Mouse (Mus musculus) right cerebral cortex, adult 2 months (tissue): ENCODE results near the gene Mgat3.

Experiments
- DNase-seq, 2 experiments: peaks; one replicate each; pipeline ENCODE4 v3.0.0; 2021 to 2022; ENCODE audit warnings: low spot score in 2 of 2

Gene Mgat3

DNA sequence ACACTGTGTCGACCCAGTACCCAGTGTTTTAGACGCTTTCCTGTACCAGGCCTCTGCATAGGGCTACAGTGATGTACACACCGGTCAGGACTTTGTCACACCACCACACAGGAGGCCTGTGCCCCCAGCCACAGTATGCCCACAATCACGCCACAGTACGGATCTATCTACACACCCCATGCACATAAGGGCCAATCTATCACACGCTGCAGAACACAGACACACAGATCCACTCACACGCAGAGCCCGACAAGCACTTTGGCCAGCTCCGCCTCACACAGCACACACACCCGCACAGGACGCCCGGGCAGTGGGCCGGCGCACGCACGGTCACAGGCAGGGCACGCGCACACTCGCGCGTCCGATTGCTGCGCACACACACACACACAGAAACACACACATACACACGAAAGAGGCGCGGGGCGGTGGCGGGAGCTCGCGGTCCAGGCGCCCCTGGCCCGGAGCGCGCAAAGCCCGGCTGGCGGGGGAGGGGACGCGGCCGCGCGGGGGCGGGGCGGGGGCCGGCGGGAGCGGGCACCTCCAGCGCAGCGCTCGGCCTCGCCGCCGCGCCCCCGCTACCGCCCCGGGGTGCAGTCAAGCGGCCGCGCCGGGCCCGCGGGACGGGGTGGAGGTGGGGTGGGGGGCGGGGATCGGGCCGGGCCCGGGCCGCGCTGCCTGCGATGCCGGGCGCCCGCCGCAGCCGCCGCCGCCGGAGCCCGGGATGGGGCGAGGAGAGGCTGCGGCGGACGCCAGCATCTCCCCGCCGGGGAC is at the start of gene Mgat3:
Gene Mgat3, plus strand, starts transcription at position 721 of the 771 bp plus-strand sequence.
- DNase-seq = peak; percentile 57 to 69

DNA sequence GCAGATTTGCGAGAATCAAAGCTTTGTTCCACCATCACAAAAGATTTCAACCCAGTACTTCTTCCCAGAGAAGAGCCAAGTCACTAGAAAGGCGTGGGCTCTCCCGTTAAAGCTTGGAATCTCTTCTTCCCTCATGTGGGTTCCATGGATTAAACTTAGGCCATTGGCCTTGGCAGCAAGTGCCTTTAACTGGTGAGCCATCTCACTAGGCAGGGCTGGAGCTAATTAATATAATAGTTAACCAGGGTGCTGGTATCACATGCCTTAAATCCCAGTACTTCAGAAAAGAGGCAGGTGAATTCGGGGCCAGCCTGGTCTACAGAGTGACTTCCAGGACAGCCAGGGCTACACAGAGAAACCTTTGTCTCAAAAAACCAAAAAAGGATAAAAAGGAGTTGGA is 48.9 kb upstream of the Mgat3 start:
- DNase-seq = no peak

DNA sequence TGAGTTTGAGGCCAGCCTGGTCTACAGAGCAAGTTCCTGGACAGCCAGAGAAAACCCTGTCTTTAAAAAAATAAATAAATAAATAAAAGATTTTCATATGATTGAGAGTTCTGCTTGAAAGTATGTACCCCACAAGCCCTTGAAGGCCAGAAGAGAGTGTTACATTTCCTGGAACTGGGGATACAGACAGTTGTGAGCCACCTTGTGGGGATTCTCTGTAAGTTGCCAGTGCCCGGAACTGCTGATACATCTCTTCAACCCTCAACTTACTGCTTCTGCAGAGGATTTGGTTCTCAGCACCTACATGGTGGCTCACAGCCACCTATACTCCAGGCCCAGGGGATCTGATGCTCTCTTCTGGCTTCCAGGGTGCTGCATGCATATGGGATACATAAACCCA is 46.3 kb upstream of the Mgat3 start:
- DNase-seq = peak in 1 of 2 experiments; percentile 29

DNA sequence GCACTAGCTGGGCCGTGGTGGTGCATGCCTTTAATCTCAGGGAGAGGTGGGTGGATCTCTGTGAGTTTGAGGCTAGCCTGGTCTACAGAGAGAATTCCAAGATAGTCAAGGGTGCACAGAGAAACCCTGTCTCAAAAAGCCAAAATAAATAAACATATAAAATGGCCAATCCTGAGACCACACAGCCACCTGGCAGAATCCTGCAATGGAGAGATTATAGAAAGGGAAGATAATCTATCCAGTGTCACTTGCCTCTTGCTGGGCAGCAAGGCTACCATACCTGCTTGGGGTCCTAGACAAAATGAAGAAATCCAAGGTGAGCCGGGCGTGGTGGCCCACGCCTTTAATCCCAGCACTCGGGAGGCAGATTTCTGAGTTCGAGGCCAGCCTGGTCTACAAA is 43.5 kb upstream of the Mgat3 start:
- DNase-seq = no peak

DNA sequence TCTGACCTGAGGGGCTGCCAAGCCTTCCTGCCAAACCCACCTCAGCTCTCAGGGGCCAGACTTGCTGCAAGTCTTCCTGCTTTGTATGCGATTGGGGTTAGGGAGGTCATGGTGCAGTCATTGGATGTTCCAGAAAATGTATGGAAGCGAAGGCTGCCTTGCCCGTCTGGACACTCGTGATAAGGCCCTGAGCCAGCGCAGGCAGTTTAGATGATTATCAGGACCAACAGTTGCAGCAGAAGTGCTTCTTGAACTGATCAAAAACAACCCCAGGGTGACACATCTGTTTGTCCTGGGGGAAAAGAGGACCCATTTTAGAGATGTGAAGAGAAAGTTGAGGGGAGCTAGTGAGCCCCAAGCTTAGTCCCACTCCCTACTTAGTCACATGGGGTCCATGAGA is 42.8 kb upstream of the Mgat3 start:
- DNase-seq = no peak

DNA sequence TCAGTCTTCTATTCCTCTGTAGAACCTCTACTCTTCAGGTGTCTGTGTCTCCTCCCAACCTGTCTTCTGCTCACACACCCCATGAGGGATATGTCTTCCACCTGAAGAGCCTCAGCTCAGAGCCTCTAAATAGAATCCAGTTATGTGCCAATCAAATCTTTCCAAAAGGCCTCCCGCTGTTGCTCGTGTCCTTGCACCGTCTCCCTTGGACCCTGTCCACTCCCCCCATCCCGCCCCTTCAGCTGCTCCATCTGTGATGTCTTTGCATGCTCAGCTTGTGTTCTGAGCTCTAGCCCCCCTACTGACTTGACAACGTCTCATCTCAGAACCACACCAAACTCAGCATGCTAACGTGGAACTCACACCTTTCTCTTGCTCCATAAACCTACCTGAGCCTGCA is 42.1 kb upstream of the Mgat3 start:
- no peak for DNase-seq

DNA sequence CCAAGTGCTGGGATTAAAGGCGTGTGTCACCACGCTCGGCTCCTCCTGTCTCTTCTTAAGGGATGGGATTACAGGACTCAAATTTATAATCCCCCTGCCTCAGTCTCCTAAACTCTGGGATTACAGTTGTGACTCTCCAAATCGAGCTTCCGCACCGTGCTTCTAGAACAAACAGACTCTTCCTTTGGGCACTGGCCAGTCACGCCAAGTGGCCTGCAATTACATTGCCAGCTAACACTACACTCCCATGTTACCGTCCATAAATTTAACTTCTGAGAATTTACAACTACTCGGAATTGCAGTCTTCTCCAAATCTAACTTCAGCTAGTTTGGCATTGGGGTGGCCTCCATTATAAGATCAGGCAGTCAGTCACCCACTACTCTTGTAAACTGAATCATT is 41.1 kb upstream of the Mgat3 start:
- no peak for DNase-seq

DNA sequence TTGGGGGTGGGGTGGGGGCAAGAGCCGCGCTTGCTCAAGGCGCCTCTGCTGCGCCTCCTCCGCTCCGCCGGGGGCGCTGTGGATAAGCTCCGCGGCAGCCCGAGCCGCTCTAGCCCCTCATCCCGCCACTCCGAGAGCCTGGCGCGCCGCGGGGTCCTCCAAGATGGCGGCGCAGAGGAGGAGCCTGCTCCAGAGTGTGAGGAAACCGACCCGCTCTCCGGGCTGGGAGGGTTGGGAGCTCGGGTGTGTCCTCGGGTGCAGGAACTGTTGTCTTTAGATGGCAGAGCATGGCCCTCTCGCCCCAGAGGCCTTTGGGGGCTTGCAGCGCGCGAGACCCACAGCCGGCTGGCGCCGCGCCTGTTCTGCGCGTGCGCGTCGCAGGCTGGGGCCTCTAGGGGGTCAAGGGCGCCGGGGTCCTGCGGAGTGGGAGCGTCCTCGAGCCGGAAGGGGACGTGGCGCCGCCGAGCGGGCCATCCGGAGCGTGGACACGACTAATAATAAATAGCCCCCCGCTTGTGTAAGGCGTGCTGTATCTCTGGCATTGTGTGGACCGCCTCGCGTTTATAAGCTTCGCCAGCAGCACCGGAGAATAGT is 40.4 kb upstream of the Mgat3 start, which contains the start of gene Tab1:
Gene Tab1, plus strand, starts transcription at position 135 of the 594 bp plus-strand sequence.
- DNase-seq = peak; percentile 89 to 92

DNA sequence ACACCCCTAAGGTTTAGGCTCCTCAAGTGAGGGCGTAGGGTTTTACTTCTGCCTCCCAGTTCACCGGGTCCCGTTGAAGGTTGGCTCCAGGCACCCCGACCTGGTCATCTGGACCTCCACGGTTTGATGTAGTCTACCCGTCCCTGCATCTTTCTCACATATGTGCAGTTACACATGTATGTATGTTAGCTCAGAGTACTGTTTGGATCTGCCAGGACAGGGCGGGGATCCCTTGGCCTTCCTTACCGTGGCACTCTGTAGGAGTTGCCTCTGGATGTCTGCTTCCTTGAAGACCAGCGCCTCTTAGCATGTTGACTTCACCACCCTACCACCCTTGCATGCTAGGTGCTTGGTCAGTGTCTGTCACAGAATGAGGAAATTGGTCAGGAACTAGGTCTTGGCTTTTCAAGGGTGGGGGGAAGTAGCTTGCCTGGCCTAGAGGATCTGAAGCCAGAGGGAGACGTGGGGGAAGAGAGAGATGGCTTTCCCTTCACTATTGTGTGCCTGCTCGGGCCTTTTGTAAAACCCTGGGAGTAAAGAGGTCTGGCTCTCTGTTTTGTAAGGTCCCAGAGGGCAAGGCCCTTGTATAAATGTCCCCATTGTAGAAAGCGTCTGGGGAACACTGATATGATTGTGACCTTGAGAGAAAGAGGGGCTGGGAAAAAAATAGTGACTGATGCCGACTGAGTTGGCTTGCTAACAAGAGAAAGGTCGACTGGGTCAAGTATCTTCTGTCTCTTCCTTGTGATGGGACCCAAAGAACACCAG is 39.7 kb upstream of the Mgat3 start:
- peak in 1 of 2 experiments; percentile 22 for DNase-seq

DNA sequence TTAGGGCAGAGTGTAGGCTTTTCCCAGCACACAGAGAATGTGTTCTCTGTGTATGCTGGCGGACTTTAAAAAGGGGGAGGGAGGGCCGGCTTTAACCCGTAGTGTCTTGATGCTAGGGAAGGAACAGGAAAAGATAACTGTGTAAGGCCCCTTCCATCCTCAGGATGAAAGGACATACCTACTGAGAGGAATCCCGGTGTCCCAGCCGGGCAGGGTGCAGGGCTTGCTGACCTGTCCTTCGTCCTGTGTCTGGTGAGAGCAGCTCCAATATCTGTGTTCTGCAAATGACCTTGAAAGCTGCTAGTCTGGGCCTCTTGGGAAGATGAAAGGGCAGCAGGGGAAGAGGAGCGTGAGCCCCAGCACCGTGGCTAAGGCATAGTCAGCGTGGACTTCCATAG is 39.1 kb upstream of the Mgat3 start:
- DNase-seq = no peak

DNA sequence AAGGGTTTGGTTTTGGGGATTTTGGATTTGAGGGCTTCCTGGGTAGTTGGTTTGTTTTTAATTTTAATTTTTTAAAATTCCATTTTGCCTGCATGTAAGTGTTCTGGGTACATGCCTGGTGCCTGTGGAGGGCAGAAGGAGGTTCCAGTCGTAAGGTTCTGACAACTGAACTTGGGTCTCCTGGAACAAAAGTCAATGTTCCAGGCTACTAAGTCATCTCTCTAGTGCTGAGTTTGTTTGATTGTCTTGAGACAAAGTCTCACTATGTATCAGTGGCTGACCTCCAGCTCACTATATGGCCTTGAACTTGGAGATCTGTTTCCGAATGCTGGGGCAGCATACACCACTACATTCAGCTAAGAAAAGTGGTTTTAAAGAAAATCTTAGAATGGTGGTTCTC is 38.0 kb upstream of the Mgat3 start:
- DNase-seq = no peak

DNA sequence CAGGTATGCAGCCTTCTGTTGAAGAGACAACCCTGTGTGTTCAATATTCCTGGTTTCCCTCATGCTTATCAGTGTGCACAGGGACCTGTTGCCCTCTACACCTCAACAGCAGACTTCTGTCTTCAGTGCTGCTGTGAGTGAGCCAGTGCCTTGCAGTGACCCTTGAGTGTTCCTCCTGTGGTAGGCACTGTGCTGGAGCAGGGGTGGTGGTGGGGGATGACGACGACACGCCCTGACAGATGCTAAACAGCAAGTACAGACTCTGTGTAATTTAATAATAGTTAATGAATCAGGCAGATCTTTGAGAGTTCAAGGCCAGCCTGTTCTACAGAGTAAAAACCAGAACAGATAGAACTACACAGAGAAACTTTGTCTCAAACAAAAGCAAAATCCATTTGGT is 36.9 kb upstream of the Mgat3 start:
- DNase-seq = no peak

DNA sequence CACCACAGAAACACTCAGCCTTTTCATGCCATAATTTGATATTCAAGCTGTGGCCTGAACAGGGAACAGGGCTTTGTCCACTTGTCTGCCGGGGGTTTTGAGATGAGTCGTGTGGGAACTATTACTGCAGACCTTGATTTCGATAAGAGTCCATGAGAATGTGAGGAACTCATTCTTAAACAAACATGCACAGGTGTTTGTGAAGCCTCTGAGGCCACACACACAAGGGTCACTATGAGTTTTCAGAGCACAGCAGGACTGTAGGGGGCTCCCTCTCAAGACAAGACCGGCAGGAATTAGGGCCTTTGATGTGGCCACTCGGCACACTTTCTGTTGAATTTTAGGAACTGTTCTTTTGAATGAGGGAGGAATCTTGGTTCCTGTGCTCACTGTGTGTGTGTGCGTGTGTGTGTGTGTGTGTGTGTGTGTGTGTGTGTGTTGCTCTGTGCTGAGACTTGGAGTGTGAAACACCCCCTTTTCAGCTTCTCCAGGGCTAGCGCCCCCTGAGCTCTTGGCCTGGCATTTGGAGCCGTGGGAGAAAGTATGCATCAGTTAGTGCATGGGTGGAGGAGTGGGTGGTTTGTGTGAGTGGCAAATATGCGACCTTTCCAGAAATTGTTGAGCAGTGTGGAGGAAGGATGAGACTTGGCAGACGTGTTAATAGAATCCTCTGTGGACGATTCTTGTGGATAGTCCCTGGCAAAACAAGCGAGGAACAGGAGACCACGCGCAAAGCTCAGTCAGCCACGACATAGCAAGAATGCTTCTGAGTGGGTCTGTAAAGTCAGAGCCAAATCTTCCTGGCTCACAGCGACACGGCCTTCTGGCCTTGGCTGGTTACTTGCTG is 35.4 kb upstream of the Mgat3 start:
- peak; percentile 85 to 87 for DNase-seq

DNA sequence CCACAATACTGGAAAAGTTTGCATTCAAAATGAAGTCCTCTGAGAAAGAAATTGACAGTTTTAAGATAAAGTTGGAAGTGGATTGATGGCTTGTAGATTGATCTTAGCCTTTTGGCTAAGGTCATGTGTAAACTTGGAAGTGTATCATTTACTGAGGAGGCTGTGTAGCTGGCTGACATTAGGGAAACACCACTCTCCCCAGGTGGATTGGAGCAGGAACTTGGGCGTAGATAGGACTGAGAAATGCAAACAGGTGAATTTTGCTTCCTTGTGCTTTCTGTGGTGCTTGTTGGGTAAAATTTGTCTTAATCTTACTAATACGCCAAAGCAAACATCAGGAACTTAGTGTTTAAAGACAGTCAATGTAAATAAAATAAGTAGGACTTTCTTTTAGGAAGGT is 33.2 kb upstream of the Mgat3 start:
- no peak for DNase-seq

DNA sequence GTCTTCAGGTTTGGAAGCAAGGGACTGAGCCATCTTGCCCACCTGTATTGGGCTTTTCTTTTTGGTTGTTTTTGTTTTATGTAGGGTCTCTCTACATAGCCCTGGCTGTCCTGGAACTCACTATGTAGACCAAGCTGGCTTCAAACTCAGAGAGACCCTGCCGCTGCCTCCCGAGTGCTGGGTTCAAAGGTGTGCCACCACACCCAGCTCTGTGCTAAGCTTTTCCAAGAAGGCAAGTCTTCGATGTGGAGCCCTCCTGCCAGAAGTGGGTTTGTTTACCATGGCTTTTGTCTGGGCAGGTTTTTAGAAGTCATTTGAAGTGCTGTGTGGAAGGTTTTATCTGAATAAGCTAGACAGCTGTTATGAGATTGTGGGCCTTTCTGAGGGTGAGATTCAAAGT is 32.6 kb upstream of the Mgat3 start:
- DNase-seq = no peak

DNA sequence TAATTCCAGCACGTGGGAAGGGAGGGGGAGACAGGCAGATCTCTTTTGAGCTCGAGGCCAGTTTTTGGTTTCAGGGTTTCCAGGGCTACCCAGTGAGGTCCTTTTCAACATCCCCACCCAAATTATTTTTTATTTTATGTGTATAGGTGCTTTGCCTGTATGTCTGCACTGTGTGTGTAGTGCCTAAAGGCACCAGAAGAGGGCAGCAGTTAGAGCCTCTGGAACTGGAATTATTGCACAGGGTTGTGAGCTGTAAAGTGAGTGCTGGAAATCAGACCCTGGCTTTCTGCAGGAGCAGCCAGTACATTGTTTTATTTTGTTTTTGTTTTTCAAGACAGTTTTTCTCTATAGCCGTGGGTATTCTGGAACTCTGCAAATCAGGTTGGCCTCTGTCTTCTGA is 31.4 kb upstream of the Mgat3 start:
- DNase-seq = no peak

DNA sequence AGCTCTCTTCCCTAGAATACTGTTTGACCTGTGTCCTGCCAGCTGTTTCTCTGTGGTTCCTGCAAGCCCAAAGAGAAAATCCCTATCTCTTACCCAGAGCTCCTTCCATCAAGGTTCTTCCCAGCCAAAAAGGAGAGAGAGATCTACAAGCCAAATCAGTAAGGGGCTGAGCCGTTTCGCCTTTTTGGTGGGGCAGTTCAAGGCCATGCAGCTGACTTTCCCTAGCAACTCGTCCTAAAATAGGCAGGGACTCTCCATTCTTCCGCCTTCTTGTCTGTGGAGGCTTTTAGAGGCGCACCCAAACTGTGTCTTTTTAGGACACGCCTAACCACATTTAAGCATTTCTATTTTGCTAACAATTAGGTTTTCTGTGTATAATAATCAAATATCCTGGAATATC is 29.8 kb upstream of the Mgat3 start:
- no peak for DNase-seq

DNA sequence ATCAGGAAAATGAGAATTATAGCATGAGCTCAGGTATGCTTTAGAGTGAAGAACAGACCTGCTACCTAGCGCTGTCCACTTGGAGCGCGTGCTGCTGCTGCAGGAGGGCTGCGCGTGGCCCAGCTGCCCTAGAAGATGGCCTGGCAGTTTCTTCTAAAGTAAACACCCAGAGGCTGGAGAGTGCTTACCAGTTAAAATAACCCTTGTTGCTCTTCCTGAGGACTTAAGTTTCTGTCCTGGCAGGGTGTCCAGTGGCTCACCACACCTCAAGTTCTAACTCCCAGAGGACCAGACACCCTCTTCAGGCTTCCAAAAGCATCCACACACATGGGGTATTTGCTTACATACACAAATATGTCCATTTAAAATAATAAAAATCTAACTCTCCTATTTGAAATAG is 28.1 kb upstream of the Mgat3 start:
- DNase-seq = no peak

DNA sequence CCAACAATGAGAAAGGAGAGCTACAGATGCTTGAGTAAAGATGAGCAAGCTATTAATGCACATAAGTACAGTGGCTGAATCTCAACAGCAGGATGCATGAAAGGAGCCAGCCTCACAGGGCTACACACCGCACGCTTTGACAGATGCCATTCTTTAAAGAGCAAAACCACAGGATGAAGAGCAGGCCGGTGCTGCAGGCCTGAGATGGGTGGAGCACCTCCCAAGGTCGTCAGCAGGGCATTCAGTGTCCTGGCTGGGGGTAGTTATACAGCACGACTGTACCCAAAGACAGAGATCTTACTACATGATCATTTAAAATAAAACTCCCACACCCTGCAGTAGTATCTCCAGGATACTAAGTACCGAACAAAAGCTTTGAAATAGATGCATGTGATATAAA is 27.4 kb upstream of the Mgat3 start:
- no peak for DNase-seq

DNA sequence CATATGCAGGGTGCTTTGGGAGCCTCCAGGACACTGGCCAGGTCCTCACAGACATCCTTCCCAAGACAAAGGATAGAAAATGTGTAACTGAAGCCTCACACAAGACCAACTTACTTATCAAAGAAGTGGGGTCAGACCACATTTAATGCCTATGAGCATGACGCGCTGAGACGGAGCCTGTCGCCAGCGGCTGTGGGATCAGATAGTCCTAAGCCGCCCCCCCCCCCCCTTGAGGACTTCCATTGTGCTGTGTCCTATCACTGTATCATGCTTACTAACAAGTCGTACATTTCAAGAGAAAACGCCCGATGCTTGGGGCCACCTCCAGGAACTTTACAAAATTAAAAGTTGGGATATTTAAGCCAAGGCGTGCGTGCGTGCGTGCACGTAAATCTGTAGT is 26.4 kb upstream of the Mgat3 start:
- no peak for DNase-seq

DNA sequence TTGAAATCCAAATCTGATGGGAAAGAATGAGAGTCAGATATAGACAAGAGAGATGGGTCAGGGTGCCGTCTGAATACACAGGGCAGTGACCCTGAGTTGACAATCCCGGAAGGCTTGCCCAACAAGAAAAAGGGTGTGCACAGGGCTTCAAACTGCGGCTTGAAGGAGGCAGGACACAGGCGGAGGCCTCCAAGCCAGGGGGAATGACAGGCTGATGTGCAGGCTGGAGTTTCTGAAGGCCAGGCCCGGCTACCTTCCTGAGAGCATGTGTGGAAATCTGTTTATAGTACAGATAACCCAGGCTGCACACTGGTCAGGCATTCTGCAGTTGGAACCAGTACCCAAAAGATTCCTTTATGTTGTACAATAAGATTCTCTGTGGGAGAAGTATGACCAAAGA is 26.0 kb upstream of the Mgat3 start:
- DNase-seq = no peak

DNA sequence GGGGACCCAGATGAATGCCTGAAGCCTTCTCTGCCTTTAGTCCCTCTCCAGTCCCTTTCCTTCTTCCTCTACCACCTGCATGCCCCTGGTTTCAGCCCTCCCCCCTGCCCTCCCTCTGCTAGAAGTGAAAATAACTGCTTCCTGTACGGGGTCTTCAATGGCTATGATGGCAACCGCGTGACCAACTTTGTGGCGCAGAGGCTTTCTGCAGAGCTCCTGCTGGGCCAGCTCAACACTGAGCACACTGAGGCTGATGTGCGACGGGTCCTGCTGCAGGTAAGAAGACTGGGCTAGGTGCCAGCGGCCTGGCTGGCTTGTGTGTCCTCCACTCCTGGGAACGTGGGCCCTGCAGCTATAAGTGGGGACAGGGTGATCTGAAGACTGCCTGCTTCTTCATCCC is 25.0 kb upstream of the Mgat3 start:
- no peak for DNase-seq
